ENCODE assay signal across 11 mouse cellular contexts in genomic region chr14:24985806-24986359, GRCm38 (mm10).
"Had no signal": no experiment of that assay in that cellular context is flagged by ENCODE, and none has a peak within 500 bp of the region (broad histone marks: within the 10 kb centered on the region; RNA-seq: fewer than 3 reads in every experiment).

No protein-coding gene starts in this region.

- H3K4me1 ChIP-seq: intestine, embryonic 15.5 days; liver, embryonic 15.5 days; midbrain, embryonic 12.5 days had no signal

- DNase-seq: kidney, adult 18-20 months; kidney, postnatal 14 days; lung, adult 2 months; lung, postnatal 36 days; right cerebral cortex, postnatal 14 days; thymus, postnatal 36 days had no signal

- H3K4me3 ChIP-seq: intestine, embryonic 15.5 days; kidney, embryonic 15.5 days; liver, embryonic 15.5 days; midbrain, embryonic 12.5 days had no signal

- ATAC-seq: intestine, embryonic 15.5 days; lung, postnatal 0 days had no signal

- H3K9me3 ChIP-seq: intestine, embryonic 15.5 days; kidney, embryonic 15.5 days; liver, embryonic 15.5 days had no signal

- H3K9ac ChIP-seq: intestine, embryonic 15.5 days; kidney, embryonic 15.5 days; liver, embryonic 15.5 days; midbrain, embryonic 12.5 days had no signal

- H3K27me3 ChIP-seq: intestine, embryonic 15.5 days; kidney, embryonic 15.5 days; liver, embryonic 15.5 days; midbrain, embryonic 12.5 days had no signal

- H3K36me3 ChIP-seq: intestine, embryonic 15.5 days; kidney, embryonic 15.5 days; liver, embryonic 15.5 days; midbrain, embryonic 12.5 days had no signal

- H3K4me2 ChIP-seq: intestine, embryonic 15.5 days; kidney, embryonic 15.5 days; liver, embryonic 15.5 days; midbrain, embryonic 12.5 days had no signal

- H3K27ac ChIP-seq: intestine, embryonic 15.5 days; kidney, embryonic 15.5 days; liver, embryonic 15.5 days; midbrain, embryonic 12.5 days had no signal
